Mouse (Mus musculus) C2C12 (cell line): ENCODE data around the gene Ifi35. TPM values are rescaled to one million over a fixed set of nuclear protein-coding genes. Genes with fewer than 3 reads are reported as not detected.
A peak's percentile ranks its signal among the peaks of the same experiment; 100 is the strongest.

Source experiments
- H3K27me3 ChIP-seq: one replicate; pipeline ENCODE4 v1.6.1; 2011; ENCODE audit not compliant: control insufficient read depth, insufficient read depth, insufficient read length
- H3K36me3 ChIP-seq: one replicate; pipeline ENCODE4 v1.6.1; 2011; ENCODE audit not compliant: control insufficient read depth, insufficient read depth
- H3K4me3 ChIP-seq: one replicate; pipeline ENCODE4 v1.5.1; 2011; ENCODE audit warnings: mild to moderate bottlenecking, control low read depth; ENCODE audit not compliant: poor library complexity, insufficient read depth, severe bottlenecking
- H3K79me2 ChIP-seq: one replicate; pipeline ENCODE4 v1.6.1; 2011; ENCODE audit not compliant: control insufficient read depth, insufficient read depth
- H3K79me3 ChIP-seq: one replicate; pipeline ENCODE4 v1.6.1; 2011; ENCODE audit warnings: low read depth, control low read depth
- H3ac ChIP-seq: one replicate; pipeline ENCODE3; 2011; ENCODE audit warnings: low read depth; ENCODE audit not compliant: control insufficient read depth, insufficient read length
- CEBPB ChIP-seq: IDR thresholded peaks from one replicate; pipeline ENCODE4 v1.6.1; 2011; ENCODE audit warnings: low read depth, mild to moderate bottlenecking, control low read depth, moderate library complexity
- CTCF ChIP-seq: IDR thresholded peaks from one replicate; pipeline ENCODE4 v1.5.1; 2011; ENCODE audit not compliant: control insufficient read depth, insufficient read depth, insufficient read length
- FOSL1 ChIP-seq: IDR thresholded peaks from one replicate; pipeline ENCODE4 v1.8.0; 2011; ENCODE audit warnings: mild to moderate bottlenecking, low read length; ENCODE audit not compliant: poor library complexity, insufficient read depth, severe bottlenecking
- MAX ChIP-seq: IDR thresholded peaks from one replicate; pipeline ENCODE4 v1.6.1; 2011; ENCODE audit warnings: mild to moderate bottlenecking, control low read depth
- MYOD1 ChIP-seq: IDR thresholded peaks from one replicate; pipeline ENCODE4 v1.6.1; 2011; ENCODE audit warnings: low read depth; ENCODE audit not compliant: control insufficient read depth, insufficient read length
- MYOG ChIP-seq: IDR thresholded peaks from one replicate; pipeline ENCODE4 v1.6.1; 2011; ENCODE audit not compliant: control insufficient read depth, insufficient read length; ENCODE audit errors: extremely low read depth
- USF1 ChIP-seq: IDR thresholded peaks from one replicate; pipeline ENCODE4 v1.6.1; 2011; ENCODE audit warnings: low read depth, mild to moderate bottlenecking, control low read depth, moderate library complexity
- polyA plus RNA-seq: library from polyadenylated mRNA; unstranded; fragments of >200 nt; fragmentation: generic; extraction: Trizol; gene quantifications from one replicate; pipeline ENCODE4 v1.2.1, GENCODE M21; 2012; ENCODE audit warnings: missing spikeins

The Ifi35 gene
- polyA plus RNA-seq, 1 experiment, result 23.4 TPM

DNA sequence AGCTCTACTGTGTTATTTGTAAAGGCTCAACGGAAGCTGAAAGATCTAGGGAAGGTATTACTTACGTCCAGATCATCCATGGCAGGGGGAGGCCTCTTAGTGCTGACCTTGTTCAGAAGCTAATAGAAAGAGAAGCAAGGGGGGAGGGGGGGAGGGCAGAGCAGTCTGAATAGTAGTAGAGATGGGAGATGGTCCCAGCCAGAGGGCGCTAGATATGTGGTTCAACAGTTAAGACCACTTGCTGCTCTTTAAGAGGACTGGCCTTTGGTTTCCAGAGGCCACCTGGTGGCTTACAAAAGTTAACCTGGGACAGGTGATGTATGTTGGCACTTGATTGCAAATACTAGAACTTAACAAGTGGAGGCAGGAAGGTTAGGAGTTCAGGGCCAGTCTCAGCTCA lies 28.6 kb upstream of the Ifi35 start:
- no peaks in the 10 kb centered on the region for H3K79me3 ChIP-seq
- no peak overlapping the region for H3K4me3 ChIP-seq
- H3K36me3 ChIP-seq, result no peaks in the 10 kb centered on the region
- no peaks in the 10 kb centered on the region for H3K27me3 ChIP-seq
- TF ChIP-seq USF1 (no peak), MYOD1 (no peak), MAX (no peak), MYOG (no peak), CTCF (no peak), CEBPB (no peak), FOSL1 (no peak)
- H3ac ChIP-seq, result no peak overlapping the region
- peaks cover 14% of the 10 kb centered on the region for H3K79me2 ChIP-seq

DNA sequence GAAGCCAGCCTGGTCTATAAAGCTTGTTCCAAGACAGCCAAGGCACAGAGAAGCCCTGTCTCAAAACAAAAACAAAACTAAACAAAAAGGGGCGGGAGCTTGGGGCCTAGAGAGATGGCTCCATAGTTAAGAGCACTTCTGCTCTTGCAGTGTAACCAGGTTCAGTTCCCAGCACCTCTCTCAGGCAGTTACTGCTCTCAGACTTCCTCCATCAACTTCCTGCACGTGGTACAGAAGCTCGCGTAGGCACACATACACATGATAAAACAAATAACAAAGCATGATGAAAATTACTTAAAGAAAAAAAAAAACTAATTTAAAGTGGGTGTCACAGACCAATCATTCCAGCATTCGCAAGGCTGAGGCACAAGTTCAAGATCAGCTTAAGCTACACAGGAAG lies 28.1 kb upstream of the Ifi35 start:
- H3ac ChIP-seq, result no peak overlapping the region
- H3K27me3 ChIP-seq, result no peaks in the 10 kb centered on the region
- no peak overlapping the region for H3K4me3 ChIP-seq
- no peaks in the 10 kb centered on the region for H3K79me3 ChIP-seq
- H3K36me3 ChIP-seq, result no peaks in the 10 kb centered on the region
- TF ChIP-seq MYOG (no peak), MYOD1 (no peak), USF1 (no peak), CTCF (no peak), CEBPB (no peak), MAX (no peak), FOSL1 (no peak)
- H3K79me2 ChIP-seq, result peaks cover 16% of the 10 kb centered on the region

DNA sequence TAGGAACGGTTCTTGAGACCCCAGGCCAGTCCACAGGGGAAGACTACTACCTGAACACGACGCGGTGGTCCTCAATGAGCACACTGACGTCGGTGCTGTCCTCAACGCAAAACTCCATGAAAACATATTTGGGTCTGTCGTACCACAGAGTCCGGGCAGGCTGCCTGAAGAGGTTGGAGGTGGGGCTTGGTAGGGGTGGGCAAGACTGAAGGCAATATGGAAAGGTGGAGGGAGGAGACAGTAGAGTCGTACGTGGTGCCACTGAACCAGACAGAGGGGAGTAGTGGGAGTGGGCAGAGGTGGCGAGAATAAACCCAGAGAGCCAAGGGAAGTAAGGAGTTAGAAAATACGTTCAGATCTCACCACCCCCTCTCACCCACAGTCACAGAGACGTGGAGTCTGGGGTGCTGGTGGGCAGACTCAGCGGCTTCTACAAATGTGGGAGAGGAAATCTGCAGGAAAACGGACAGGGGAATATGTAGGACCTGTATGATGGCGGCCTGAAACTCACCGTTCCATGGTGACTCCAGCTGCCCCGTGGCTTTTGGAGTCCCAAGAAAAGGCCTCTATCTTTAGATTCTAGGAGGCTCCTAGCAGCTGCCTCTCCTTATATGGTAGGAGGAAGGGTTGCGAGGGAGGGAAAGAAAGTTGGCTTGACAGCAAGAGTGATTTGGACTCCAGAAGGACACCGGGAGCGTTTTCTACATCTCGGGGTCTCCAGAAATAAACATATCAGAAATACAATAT lies 23.9 kb upstream of the Ifi35 start, which contains the start of gene Gm27029:
Gene Gm27029, minus strand, starts transcription at position 692 of the 747 bp plus-strand sequence.
- H3K79me2 ChIP-seq, result peaks cover 40% of the 10 kb centered on the region
- no peak for TF ChIP-seq MYOD1
- no peak for TF ChIP-seq USF1
- no peak for TF ChIP-seq MYOG
- no peak for TF ChIP-seq CEBPB
- no peak for TF ChIP-seq FOSL1
- no peak for TF ChIP-seq CTCF
- TF ChIP-seq MAX, result no peak
- peaks cover 16% of the 10 kb centered on the region for H3K79me3 ChIP-seq
- H3K27me3 ChIP-seq, result no peaks in the 10 kb centered on the region
- H3K36me3 ChIP-seq, result peaks cover 4% of the 10 kb centered on the region
- peak within 1 kb of the TSS; percentile 75 for H3ac ChIP-seq
- peak within 1 kb of the TSS; percentile 99 for H3K4me3 ChIP-seq

DNA sequence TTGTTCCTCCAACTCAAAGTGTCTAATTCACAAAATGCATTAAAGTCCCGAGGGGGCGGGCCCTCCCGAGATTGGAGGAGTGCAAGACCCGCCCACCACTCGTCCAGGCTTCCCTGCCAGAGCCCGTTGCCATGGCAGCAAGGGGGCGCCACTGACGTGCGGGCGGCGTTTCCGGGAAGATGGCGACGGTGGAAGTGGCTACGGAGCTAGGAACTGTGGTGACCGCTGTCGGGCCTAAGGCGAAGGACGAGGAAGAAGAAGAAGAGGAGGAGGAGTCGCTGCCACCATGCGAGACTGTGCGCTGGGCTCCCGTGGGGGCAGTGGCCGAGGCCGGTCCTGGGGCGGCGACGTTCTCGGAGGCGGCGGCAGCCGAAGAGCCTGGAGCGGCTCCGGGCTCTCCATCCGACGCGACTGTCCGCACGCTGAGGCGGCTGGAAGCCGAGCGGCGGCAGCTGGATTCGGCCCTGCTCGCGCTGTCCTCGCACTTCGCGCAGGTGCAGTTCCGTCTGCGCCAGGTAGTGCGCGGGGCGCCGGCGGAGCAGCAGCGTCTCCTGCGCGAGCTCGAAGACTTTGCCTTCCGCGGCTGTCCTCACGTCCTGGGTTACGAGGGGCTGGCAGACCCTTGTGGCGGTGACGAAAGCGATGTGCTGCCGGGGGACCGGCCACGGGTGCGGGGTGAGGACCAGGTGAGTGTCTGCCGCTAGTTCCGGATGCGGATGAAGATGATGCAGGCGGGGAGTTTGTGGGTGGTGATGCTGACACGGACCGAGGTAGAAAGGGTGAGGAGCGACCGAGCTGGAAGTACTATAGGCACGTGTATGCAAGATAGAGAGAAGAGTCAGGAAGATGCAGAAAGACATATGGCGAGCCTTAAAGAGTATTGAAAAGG lies 23.0 kb upstream of the Ifi35 start, which contains the start of the genes Rundc1 and Ptges3l:
Gene Rundc1, plus strand, starts transcription at position 161 of the 889 bp plus-strand sequence.
Gene Ptges3l, minus strand, starts transcription at position 409 of the 889 bp plus-strand sequence.
- Histone ChIP-seq H3K79me2 (peaks cover 40% of the 10 kb centered on the region), H3K27me3 (no peaks in the 10 kb centered on the region), H3K4me3 (peak within 1 kb of the TSS; percentile 99), H3K36me3 (peaks cover 13% of the 10 kb centered on the region), H3ac (peak within 1 kb of the TSS; percentile 75), H3K79me3 (peaks cover 16% of the 10 kb centered on the region)
- TF ChIP-seq MAX (peak; percentile 5), CTCF (peak; percentile 17), CEBPB (no peak), USF1 (no peak), FOSL1 (no peak)

DNA sequence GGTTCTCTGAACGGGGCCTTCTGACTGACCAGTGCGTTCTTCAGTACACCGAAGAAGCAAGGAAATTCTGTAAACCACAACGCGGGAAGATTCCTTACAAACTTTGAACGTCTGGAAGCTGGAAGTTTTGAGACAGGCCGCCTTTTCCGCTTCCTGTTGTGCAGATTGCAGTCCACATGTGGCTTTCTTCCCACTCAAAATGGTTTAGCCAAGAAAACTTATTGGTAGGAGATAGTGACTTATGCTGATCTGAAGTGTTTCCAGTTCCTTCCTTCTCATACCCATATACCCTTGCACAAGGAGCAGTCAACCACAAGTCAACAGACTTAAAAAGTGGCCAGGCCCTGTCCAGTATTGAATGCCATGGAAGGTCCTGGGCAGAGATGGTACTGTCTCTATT lies 22.0 kb upstream of the Ifi35 start:
- Histone ChIP-seq H3K36me3 (peaks cover 22% of the 10 kb centered on the region), H3K79me2 (peaks cover 40% of the 10 kb centered on the region), H3K79me3 (peaks cover 16% of the 10 kb centered on the region), H3K27me3 (no peaks in the 10 kb centered on the region), H3ac (no peak overlapping the region), H3K4me3 (peak overlapping the region; percentile 99)
- no peak for TF ChIP-seq CTCF
- no peak for TF ChIP-seq MYOD1
- TF ChIP-seq FOSL1, result no peak
- TF ChIP-seq USF1, result no peak
- no peak for TF ChIP-seq MYOG
- no peak for TF ChIP-seq MAX
- no peak for TF ChIP-seq CEBPB

DNA sequence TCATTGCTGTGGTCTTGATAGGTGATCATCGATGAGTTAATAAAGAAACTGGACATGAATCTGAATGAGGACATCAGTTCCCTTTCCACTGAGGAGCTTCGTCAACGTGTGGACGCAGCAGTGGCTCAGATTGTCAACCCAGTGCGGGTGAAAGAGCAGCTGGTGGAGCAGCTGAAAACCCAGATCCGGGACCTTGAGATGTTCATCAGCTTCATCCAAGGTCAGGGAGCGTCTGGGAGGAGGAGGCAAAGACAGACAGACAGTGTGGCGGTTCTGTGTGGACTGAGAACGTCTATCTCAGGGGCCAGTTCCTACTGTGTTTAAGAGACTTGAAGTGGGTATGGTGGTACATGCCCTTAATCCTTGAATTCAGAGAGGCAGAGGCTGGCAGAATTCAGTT lies 16.9 kb upstream of the Ifi35 start:
- Histone ChIP-seq H3ac (no peak overlapping the region), H3K27me3 (no peaks in the 10 kb centered on the region), H3K79me3 (peaks cover 14% of the 10 kb centered on the region), H3K4me3 (no peak overlapping the region), H3K36me3 (peaks cover 68% of the 10 kb centered on the region), H3K79me2 (peaks cover 26% of the 10 kb centered on the region)
- TF ChIP-seq MYOG (no peak), MYOD1 (no peak), USF1 (no peak), CEBPB (no peak), CTCF (no peak), FOSL1 (no peak), MAX (no peak)
